Mouse (Mus musculus) ES-Bruce4 (cell line): ENCODE results near the gene Nppb.

ENCODE experiments used
- CTCF ChIP-seq: IDR thresholded peaks from one replicate; pipeline ENCODE4 v1.8.1; 2011; ENCODE audit warnings: low read depth, low read length
- EP300 ChIP-seq: IDR thresholded peaks from 2 replicates; pipeline ENCODE4 v1.6.1; 2011; ENCODE audit warnings: low read depth, low read length; ENCODE audit not compliant: insufficient read depth
- POLR2A ChIP-seq: IDR thresholded peaks from one replicate; pipeline ENCODE4 v1.8.1; 2011; ENCODE audit warnings: low read length; ENCODE audit not compliant: insufficient read depth

GRCm38 (mm10) chr4:147978391-147978790 lies 7.2 kb upstream of the Nppb start:
- TF ChIP-seq POLR2A (no peak), CTCF (no peak), EP300 (no peak)
